Mouse (Mus musculus) limb, embryonic 10.5 days (tissue): ENCODE measurements around the gene Olfr1382. TPM values are rescaled to one million over a fixed set of nuclear protein-coding genes. Genes with fewer than 3 reads are reported as not detected.

Experiments used
- polyA plus RNA-seq: library from polyadenylated mRNA; unstranded; fragments of >200 nt; fragmentation: Nextera tagmentation; extraction: Ambion mirVana; gene quantifications from 2 replicates; pipeline ENCODE4 v1.2.1, GENCODE M21; 2016

The Olfr1382 gene
- polyA plus RNA-seq, 1 experiment from 2014 or later: not detected

Other genes starting within 250 kb of the Olfr1382 start
- gene Olfr1393, start 249.9 kb upstream of the Olfr1382 start, polyA plus RNA-seq: not detected in 2 replicates
- not detected in 2 replicates for gene Olfr1392, start 243.0 kb upstream of the Olfr1382 start, polyA plus RNA-seq
- gene Olfr10, start 223.5 kb upstream of the Olfr1382 start, polyA plus RNA-seq: not detected in 2 replicates
- gene Olfr1391, start 205.5 kb upstream of the Olfr1382 start, polyA plus RNA-seq: not detected in 2 replicates
- gene Olfr1390, start 193.1 kb upstream of the Olfr1382 start, polyA plus RNA-seq: not detected in 2 replicates
- gene Olfr1389, start 105.2 kb upstream of the Olfr1382 start, polyA plus RNA-seq: not detected in 2 replicates
- 0.09 and 0.10 TPM in 2 replicates for gene Olfr1388, start 91.6 kb upstream of the Olfr1382 start, polyA plus RNA-seq
- not detected in 2 replicates for gene Olfr1387, start 72.9 kb upstream of the Olfr1382 start, polyA plus RNA-seq
- not detected in 2 replicates for gene Olfr1386, start 63.2 kb upstream of the Olfr1382 start, polyA plus RNA-seq
- gene Olfr1385, start 39.2 kb upstream of the Olfr1382 start, polyA plus RNA-seq: not detected in 2 replicates
- gene Olfr1384, start 21.5 kb upstream of the Olfr1382 start, polyA plus RNA-seq: not detected in 2 replicates
- not detected in 2 replicates for gene Olfr1383, start 8.6 kb upstream of the Olfr1382 start, polyA plus RNA-seq
- not detected in 2 replicates for gene Olfr1381, start 15.2 kb downstream of the Olfr1382 start, polyA plus RNA-seq
- gene Olfr1380, start 28.6 kb downstream of the Olfr1382 start, polyA plus RNA-seq: not detected in 2 replicates
- gene Flt4, start 81.0 kb downstream of the Olfr1382 start, polyA plus RNA-seq: 6.4 and 6.6 TPM in 2 replicates
- not detected in 2 replicates for gene Scgb3a1, start 135.4 kb downstream of the Olfr1382 start, polyA plus RNA-seq
- gene Cnot6, start 184.5 kb downstream of the Olfr1382 start, polyA plus RNA-seq: 59.1 and 63.4 TPM in 2 replicates